Mouse (Mus musculus): Measurements from ENCODE around the gene Kcnma1. TPM values are rescaled to one million over a fixed set of nuclear protein-coding genes. Genes with fewer than 3 reads are reported as not detected.

Gene Kcnma1
- total RNA-seq, 4 experiments from 2014 or later, result 54.5 to 65.3 (median 57.1) TPM

DNA sequence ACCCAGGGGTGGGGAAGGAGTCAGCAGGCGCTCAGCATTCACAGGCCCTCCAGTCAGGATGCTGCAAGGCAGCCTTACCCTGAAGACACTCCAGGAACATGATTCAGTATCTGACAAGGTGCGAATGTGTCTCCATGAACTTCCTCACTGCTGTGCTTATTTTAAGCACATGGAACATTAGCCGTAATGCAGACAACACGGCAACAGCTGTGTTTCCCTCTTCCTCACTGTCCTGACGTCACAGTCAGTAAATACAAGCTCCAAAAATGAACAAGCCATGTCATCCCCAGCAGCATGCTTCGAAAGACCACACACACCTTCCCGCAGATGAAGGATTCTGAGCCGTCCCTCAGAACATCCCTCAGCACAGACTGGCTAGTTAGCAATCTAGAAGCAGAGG is 47.8 kb downstream of the Kcnma1 start:
- peak in 1 of 2 experiments; percentile 27 for DNase-seq (ENCODE audit: low spot score in 2 of 2)

DNA sequence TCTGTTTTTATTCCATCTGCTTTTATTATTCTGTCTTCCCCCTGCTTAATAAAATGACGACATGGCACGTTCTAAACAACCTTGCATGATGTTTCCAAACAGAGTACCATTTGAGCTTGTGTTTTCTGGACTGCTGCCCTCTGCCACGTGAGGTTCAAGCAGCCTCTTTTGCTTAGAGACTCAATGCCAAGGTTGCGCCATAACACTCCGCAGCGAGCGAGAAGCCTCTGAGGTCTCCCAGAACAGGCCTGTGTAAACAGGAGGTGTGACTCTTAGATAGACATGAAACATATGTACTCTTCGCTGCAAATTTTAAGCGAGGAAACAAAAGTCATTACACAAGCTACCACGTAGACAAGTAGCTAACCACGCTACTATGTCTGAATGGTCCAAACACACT is 55.2 kb downstream of the Kcnma1 start:
- DNase-seq (ENCODE audit: low spot score in 2 of 2), result no peak

- DNase-seq (ENCODE audit: low spot score in 2 of 2), result no peak
Observed at GRCm38 (mm10) chr14:23957270-23957669, 57.0 kb downstream of the Kcnma1 start.

DNA sequence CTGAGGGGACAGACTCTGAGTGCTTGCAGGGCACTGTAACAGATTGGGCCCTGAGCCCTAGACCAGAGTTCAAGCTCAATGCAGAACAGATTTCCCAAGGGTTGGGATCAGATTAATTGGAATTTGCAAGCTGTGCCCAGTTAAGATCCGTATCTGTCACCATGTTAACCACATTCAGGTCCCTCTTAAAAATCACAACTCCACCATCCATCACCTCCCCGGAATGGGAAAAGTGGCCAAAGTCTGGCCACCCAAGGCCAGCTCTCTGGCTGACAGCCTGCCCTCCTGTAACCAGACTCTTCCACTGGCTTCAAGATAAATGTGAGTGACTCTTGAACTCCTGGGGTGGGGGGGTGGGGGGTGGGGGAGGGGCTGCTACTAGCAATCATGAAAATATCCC is 70.4 kb downstream of the Kcnma1 start:
- DNase-seq (ENCODE audit: low spot score in 2 of 2), result peak; percentile 17 to 64

- DNase-seq (ENCODE audit: low spot score in 2 of 2), result peak; percentile 40 to 52
Observed at GRCm38 (mm10) chr14:23943152-23943551, 71.1 kb downstream of the Kcnma1 start.

DNA sequence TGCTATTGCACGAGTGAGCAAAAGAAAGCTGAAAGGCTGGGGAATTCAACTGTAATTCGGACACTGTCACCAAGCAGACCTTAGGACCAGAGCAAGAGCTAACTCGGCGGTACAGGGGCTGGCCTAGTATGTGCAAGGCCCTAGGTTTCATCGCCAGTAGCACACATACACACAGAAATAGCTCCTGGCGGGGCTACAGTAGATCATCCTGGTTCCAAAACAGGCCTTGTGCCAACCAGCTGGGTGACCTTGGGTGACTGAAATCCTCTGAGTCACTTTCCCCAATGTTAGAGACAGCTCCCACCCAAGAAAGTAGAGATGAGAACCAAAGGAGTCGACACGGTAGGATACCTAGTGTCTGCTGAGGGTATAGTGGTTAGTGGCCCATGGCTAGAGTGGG is 72.2 kb downstream of the Kcnma1 start:
- DNase-seq (ENCODE audit: low spot score in 2 of 2), result peak; percentile 60 to 78

DNA sequence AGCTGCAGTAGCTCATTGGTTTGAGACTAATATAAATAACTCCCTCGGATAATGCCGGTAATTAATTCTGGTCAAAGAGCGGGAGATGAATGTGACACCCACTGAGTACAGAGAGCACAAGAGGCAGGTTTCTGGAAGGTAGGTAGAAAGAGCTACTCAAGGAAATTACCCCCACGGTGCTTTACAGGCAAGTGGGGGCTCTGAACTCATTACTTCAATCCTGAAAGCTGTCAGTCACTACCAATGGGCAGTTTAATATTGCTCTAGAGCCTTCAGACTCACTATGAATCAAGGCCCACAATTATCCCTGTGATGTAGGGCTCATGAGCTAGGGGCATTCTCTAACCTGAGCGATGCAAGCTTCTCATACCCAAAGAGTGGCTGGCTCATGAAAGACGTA is 79.3 kb downstream of the Kcnma1 start:
- no peak for DNase-seq (ENCODE audit: low spot score in 2 of 2)

DNA sequence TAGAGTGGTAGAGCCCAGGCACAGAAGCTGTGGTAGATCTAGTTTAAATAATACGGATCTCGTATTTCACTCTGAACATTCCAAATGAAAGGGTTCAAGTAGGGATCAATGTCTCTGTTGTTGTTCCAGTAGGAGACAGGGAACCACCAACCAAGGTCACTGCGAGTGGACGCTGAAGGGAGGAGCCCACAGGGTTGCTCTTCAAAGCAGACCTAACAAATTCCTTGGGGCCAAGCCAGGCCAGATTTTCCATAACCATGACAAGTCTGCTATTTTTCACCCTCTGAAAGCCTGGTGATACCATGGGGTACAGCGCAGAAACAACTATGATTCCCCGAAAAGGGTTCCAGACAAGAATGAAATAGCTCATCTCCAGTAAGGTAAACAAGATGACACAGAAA is 82.6 kb downstream of the Kcnma1 start:
- no peak for DNase-seq (ENCODE audit: low spot score in 2 of 2)

- DNase-seq (ENCODE audit: low spot score in 2 of 2), result no peak
Observed at GRCm38 (mm10) chr14:23929168-23929567, 85.1 kb downstream of the Kcnma1 start.

- DNase-seq (ENCODE audit: low spot score in 2 of 2), result no peak
Observed at GRCm38 (mm10) chr14:23923356-23923755, 90.9 kb downstream of the Kcnma1 start.

GRCm38 (mm10) chr14:23922755-23923154 is 91.5 kb downstream of the Kcnma1 start:
- no peak for DNase-seq (ENCODE audit: low spot score in 2 of 2)

GRCm38 (mm10) chr14:23911108-23911629 is 103.1 kb downstream of the Kcnma1 start:
- DNase-seq (ENCODE audit: low spot score in 2 of 2), result no peak

DNA sequence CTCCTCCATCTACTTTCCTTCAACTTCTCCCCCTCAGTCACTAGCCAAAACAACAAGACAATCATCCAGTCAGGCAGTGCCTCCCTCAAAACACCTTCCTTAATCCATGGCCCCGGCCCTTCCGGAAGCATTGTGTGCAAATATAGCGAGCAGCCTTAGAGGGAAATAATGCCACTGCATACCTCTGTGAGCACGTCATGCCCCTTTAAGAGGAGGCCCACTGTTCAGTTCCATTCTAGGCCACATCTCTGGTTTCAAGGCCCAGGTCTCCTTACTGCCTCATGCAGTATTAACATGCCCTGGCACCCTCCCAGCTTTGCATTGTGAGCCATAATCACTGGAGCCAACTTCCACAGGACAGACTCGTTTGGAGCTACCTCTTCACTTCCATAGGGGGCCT is 105.7 kb downstream of the Kcnma1 start:
- DNase-seq (ENCODE audit: low spot score in 2 of 2), result no peak

DNA sequence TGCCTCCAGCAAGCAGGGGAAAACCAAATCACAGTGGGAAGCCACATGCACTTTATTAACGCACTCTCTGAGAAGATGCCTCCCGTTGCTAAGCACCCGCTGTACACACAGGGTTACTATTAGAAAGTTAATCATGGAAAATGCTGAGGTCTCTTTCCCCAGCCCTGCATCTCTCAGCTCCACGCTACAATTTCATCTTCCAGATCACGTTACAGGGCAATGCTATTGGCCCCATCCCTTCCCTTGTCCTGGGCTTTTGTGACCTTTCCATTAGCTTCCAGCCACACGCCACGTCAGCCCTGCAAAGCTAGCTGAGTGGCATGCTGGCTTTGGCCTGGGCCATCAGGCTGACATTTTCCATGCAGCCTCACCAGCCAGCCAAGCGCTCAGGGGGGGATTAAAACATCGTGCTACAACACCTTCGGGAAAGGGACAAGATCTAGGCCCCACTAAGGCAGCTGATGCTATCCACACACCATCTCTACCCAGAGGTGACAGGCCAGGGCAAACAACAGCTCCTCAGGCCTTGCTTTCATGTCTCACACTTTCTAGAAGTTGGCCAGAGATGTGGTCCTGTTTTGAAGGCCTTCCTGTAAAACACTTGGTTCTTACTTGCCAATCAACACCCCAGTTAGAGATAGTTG is 111.5 kb downstream of the Kcnma1 start:
- DNase-seq (ENCODE audit: low spot score in 2 of 2), result peak; percentile 49 to 68

GRCm38 (mm10) chr14:23899462-23899861 is 114.8 kb downstream of the Kcnma1 start:
- DNase-seq (ENCODE audit: low spot score in 2 of 2), result no peak

GRCm38 (mm10) chr14:23897815-23898214 is 116.5 kb downstream of the Kcnma1 start:
- DNase-seq (ENCODE audit: low spot score in 2 of 2), result no peak

DNA sequence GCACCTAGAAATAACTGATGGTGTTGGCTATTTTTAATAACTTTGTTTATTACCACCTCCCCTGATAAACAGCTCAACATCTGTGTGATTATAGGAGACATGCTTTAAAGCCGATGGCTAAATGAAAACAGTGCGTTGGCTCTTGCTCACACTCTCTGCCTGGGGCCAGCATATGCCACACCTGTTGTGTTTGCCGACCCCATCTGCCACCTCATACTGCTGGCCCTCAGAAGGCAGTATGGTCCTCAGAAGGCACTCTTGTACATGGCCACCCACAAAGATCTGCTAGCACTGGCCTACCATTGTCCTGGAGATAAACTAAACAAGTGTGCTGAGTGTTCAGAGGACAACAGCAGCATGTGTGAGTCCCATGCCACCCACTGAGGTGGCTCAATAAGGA is 118.3 kb downstream of the Kcnma1 start:
- no peak for DNase-seq (ENCODE audit: low spot score in 2 of 2)

DNA sequence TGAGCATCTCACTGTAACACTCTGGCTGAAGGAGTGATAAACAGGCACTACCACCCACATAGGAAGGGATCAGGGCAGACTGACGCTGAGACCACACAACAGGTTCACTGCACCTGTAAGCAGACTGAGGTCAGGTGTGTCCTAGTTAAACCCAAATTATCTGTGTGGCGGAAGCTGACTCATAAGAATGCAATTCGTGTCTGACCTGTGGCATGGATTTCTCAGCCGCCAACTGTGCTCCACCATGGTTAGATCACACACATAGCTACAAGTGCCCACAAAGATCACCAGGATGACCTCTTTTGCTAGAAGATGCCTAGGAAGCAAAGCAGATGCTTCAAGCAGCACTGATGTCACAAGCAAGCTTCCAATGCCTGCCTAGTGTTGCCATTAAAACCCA is 128.2 kb downstream of the Kcnma1 start:
- DNase-seq (ENCODE audit: low spot score in 2 of 2), result no peak

DNA sequence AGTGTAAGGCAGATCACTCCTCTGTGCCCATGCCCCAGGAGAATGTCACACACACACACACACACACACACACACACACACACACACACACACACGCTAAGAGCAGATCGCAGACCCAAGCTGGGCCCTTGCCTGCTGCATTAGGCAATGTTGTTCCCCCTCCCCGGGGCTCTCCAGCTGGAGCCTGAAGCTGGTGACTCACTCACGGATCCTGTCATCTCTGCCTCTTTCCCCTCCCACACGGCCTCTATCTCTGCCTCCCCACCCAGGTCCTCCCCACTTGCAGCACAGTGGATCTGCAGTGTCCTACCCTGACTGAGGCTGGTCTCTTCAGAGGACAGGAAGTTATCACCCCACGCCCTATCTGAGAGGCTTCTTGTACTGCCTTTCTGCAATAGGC is 128.8 kb downstream of the Kcnma1 start:
- DNase-seq (ENCODE audit: low spot score in 2 of 2), result peak in 1 of 2 experiments; percentile 28

- no peak for DNase-seq (ENCODE audit: low spot score in 2 of 2)
Observed at GRCm38 (mm10) chr14:23885071-23885470, 129.2 kb downstream of the Kcnma1 start.

GRCm38 (mm10) chr14:23882001-23882400 is 132.3 kb downstream of the Kcnma1 start:
- peak; percentile 77 to 84 for DNase-seq (ENCODE audit: low spot score in 2 of 2)

GRCm38 (mm10) chr14:23879331-23879730 is 135.0 kb downstream of the Kcnma1 start:
- no peak for DNase-seq (ENCODE audit: low spot score in 2 of 2)

DNA sequence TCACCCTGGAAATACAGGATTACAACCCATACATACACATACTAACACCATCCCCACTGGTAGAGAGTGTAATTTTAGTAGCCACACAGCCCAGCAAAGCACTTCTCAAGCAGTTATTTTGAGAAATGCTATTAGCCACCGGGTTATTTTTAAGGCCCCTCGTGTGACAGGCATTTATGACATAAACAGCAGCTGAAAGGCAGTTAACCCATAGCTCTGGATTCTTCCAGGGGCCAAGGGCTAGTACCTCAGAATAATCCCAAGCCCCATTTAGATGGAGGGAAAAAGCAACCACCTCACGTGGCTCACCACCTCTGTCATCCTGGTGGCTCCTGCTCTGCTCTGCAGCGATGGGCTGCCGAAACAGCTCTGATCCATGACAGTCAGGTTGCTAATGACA is 136.7 kb downstream of the Kcnma1 start:
- peak in 1 of 2 experiments; percentile 43 for DNase-seq (ENCODE audit: low spot score in 2 of 2)

- DNase-seq (ENCODE audit: low spot score in 2 of 2), result no peak
Observed at GRCm38 (mm10) chr14:23874545-23874944, 139.7 kb downstream of the Kcnma1 start.
